Mouse (Mus musculus) midbrain, embryonic 11.5 days (tissue): ENCODE measurements around the gene Sipa1l3. TPM values are rescaled to one million over a fixed set of nuclear protein-coding genes. Genes with fewer than 3 reads are reported as not detected.

ENCODE experiments used
- ATAC-seq: fragments of 200-750 bp; cut with Nextera tagmentation; 2 replicates; pipeline ENCODE4 v1.8.0; 2017; ENCODE audit warnings: moderate TSS enrichment, moderate library complexity; ENCODE audit not compliant: low FRiP score
- DNase-seq: peaks from one replicate; pipeline ENCODE4 v3.0.0; 2015; ENCODE audit warnings: low spot score; ENCODE audit errors: missing footprints
- H3K27ac ChIP-seq: fragments of 300-500 bp; sonication (generic); 2 replicates; pipeline ENCODE4 v1.5.1; 2014; ENCODE audit warnings: low read depth, low read length
- H3K27me3 ChIP-seq: fragments of 300-500 bp; sonication (generic); 2 replicates; pipeline ENCODE4 v1.6.1; 2014; ENCODE audit warnings: mild to moderate bottlenecking, low read length, moderate library complexity, mixed read lengths; ENCODE audit not compliant: control insufficient read depth, insufficient read depth
- H3K36me3 ChIP-seq: fragments of 300-500 bp; sonication (generic); 2 replicates; pipeline ENCODE4 v1.6.1; 2014; ENCODE audit warnings: mild to moderate bottlenecking, low read length, moderate library complexity, mixed read lengths; ENCODE audit not compliant: control insufficient read depth, insufficient read depth
- H3K4me1 ChIP-seq: fragments of 300-500 bp; sonication (generic); 2 replicates; pipeline ENCODE4 v1.6.1; 2014; ENCODE audit warnings: low read length; ENCODE audit not compliant: control insufficient read depth, insufficient read depth
- H3K4me2 ChIP-seq: fragments of 300-500 bp; sonication (generic); 2 replicates; pipeline ENCODE4 v1.6.1; 2014; ENCODE audit warnings: mild to moderate bottlenecking, moderate library complexity
- H3K4me3 ChIP-seq: fragments of 300-500 bp; sonication (generic); 2 replicates; pipeline ENCODE4 v1.5.1; 2014; ENCODE audit warnings: low read depth, low read length
- H3K9ac ChIP-seq: fragments of 300-500 bp; sonication (generic); 2 replicates; pipeline ENCODE4 v1.6.1; 2014; ENCODE audit warnings: low read length
- H3K9me3 ChIP-seq: fragments of 300-500 bp; sonication (generic); 2 replicates; pipeline ENCODE4 v1.6.1; 2016; ENCODE audit warnings: low read length; ENCODE audit not compliant: control insufficient read depth
- WGBS: fragments of 180-500 bp; shearing (Covaris S2); extraction: QIAGEN DNeasy Blood & Tissue Kit; methylation state at CpG from one replicate; pipeline ENCODE4 v1.1.7; 2014; 5-methylcytosine and 5-hydroxymethylcytosine counted together
- polyA plus RNA-seq: library from polyadenylated mRNA; unstranded; fragments of >200 nt; fragmentation: Nextera tagmentation; extraction: Ambion mirVana; gene quantifications from 2 replicates; pipeline ENCODE4 v1.2.1, GENCODE M21; 2014

The Sipa1l3 gene
- polyA plus RNA-seq, 1 experiment from 2014 or later, result 7.8 TPM

DNA sequence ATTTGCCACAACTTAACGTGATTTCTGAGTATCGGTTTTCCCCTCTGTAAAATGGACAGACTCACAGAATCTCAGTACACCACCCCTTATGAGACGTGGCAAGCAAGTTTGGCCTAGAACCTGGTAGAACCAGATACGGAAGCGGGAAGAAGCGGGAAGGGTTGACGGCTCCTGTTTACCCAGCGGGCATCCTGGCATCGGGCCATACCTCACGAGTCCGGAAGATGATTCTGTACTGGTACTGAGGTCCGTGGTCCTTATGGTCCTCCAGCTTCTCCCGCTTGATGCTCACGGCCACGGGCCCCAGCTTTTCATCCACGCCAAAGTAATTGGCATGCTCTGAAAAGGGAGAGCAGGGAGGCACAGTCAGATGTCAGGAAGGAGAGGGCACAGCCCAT lies 121.5 kb downstream of the Sipa1l3 start:
- Histone ChIP-seq H3K4me1 (no peaks in the 10 kb centered on the region), H3K4me3 (no peak overlapping the region), H3K4me2 (no peak overlapping the region), H3K27me3 (no peaks in the 10 kb centered on the region), H3K27ac (no peak overlapping the region), H3K36me3 (peaks cover 5% of the 10 kb centered on the region; the same call in 1 of the 2 replicates), H3K9me3 (no peaks in the 10 kb centered on the region), H3K9ac (no peak overlapping the region)
- DNase-seq (no peak), ATAC-seq (no peak)
- WGBS, result 96% methylated on average over 16 of the region's 16 CpGs

DNA sequence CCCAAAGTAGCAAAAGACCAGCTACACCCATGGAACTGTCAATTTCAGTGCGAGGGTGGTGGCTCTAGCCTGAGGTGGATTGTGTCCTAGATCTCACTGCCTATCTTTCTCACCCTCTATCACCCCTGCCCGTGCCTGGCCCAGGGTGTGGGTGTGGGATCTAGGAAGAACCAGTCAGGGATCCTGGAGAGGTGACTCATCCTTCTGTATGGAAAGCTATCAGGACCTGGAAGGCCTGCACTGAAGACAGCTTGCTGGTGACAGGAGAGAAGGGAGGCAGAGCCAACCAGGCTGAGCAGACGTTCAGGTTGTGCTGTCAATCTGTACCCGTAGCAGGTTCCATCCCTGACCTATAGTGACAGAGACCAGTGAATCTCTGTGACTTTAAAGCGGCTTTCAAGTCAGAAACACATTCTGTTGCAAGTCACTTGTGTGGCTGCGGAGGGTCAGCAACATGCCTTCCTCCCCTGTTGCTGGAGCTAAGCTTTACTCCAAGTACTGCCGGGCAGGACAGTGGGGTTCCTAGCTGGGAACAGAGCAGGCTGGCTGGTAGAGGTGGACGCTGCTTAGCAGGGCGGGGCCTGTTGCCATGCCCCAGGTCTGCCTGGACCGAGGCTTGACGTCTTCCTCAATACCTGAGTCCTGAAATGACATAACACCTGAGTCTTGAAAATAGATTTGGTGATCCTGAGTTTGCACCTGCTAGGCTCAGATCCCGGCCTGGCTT lies 122.1 kb downstream of the Sipa1l3 start:
- Histone ChIP-seq H3K9me3 (no peaks in the 10 kb centered on the region), H3K4me1 (no peaks in the 10 kb centered on the region), H3K4me3 (no peak overlapping the region), H3K27ac (no peak overlapping the region), H3K27me3 (no peaks in the 10 kb centered on the region), H3K9ac (no peak overlapping the region), H3K4me2 (no peak overlapping the region), H3K36me3 (peaks cover 5% of the 10 kb centered on the region; the same call in 1 of the 2 replicates)
- DNase-seq (no peak), ATAC-seq (no peak)
- WGBS, result 93% methylated on average over 12 of the region's 12 CpGs

DNA sequence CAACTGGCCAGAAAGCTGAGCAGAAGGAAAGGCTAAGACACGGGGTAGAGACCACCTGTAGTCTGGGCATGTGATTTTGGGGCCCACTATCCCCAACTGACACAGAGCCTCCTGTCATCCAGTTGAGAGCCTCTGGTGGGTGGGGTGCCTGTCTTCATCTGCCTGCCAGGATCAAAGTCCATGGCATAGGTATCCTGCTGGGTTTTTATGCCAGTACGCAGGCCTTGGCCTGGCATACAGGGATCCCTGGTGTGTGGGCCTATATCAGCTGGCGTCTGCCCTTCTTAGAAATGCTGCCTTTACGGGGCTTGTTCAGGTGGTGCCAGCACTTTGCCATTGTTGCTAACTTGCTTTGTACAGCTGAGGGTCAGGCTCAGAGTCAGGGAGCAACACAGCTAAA lies 123.3 kb downstream of the Sipa1l3 start:
- ATAC-seq, result no peak
- peaks cover 5% of the 10 kb centered on the region; the same call in 1 of the 2 replicates for H3K36me3 ChIP-seq
- WGBS, result 74% methylated on average over 4 of the region's 4 CpGs

DNA sequence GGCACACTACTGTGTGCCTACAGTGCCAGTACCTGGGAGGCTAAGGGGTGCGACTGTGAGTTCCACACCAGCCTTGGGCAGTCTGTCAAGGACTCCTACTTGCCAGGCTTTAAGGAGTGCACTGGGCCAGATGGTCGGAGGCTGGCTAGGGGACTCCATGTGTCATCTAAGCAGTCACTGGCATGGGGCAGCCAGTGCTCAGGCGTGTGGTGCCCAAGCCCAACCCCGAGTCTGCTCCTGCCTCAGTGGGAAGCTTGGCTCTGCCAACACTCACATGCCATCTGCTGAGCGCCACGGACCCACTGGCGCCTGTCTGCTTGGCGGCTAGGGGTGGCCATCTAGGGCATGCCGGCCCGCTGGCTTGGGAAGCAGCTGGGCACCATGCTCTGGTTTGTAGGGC lies 125.1 kb downstream of the Sipa1l3 start:
- ATAC-seq (no peak), DNase-seq (no peak)
- peaks cover 2% of the 10 kb centered on the region; the same call in 1 of the 2 replicates for H3K36me3 ChIP-seq
- no peaks in the 10 kb centered on the region for H3K27me3 ChIP-seq
- no peak overlapping the region for H3K4me2 ChIP-seq
- no peak overlapping the region for H3K4me3 ChIP-seq
- WGBS, result 96% methylated on average over 10 of the region's 10 CpGs
- H3K9me3 ChIP-seq, result no peaks in the 10 kb centered on the region
- no peak overlapping the region for H3K9ac ChIP-seq
- H3K4me1 ChIP-seq, result no peaks in the 10 kb centered on the region
- H3K27ac ChIP-seq, result no peak overlapping the region

More for the DNA sequence above, 123.3 kb downstream of the Sipa1l3 start:
- no peak for DNase-seq
- H3K4me3 ChIP-seq, result no peak overlapping the region
- no peak overlapping the region for H3K4me2 ChIP-seq
- no peaks in the 10 kb centered on the region for H3K4me1 ChIP-seq
- no peak overlapping the region for H3K9ac ChIP-seq
- H3K27me3 ChIP-seq, result no peaks in the 10 kb centered on the region
- H3K9me3 ChIP-seq, result no peaks in the 10 kb centered on the region
- H3K27ac ChIP-seq, result no peak overlapping the region

DNA sequence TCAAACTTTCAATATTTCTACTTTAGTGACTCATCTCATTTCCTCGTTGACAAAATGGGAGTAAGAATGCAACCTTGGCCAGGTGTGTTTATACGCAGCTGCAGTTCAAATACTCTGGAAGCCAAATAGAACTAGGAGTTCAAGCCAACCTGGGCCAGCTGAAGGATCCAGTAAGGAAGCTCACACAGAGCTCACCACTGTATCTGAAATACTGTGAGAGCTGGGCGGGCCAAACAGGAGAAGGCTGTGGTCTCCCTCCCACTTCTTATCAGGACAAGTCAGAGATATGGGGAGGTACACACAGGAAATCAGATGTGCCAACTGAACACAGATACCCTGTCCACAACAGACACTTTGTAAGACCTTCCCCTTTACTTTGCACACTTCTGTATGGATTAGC lies 125.6 kb downstream of the Sipa1l3 start:
- H3K4me2 ChIP-seq, result no peak overlapping the region
- no peak overlapping the region for H3K4me3 ChIP-seq
- no peak overlapping the region for H3K9ac ChIP-seq
- no peaks in the 10 kb centered on the region for H3K4me1 ChIP-seq
- H3K27ac ChIP-seq, result no peak overlapping the region
- no peaks in the 10 kb centered on the region for H3K9me3 ChIP-seq
- H3K27me3 ChIP-seq, result no peaks in the 10 kb centered on the region
- 83% methylated on average over 3 of the region's 3 CpGs for WGBS
- H3K36me3 ChIP-seq, result peaks cover 2% of the 10 kb centered on the region; the same call in 1 of the 2 replicates
- no peak for DNase-seq
- no peak for ATAC-seq

DNA sequence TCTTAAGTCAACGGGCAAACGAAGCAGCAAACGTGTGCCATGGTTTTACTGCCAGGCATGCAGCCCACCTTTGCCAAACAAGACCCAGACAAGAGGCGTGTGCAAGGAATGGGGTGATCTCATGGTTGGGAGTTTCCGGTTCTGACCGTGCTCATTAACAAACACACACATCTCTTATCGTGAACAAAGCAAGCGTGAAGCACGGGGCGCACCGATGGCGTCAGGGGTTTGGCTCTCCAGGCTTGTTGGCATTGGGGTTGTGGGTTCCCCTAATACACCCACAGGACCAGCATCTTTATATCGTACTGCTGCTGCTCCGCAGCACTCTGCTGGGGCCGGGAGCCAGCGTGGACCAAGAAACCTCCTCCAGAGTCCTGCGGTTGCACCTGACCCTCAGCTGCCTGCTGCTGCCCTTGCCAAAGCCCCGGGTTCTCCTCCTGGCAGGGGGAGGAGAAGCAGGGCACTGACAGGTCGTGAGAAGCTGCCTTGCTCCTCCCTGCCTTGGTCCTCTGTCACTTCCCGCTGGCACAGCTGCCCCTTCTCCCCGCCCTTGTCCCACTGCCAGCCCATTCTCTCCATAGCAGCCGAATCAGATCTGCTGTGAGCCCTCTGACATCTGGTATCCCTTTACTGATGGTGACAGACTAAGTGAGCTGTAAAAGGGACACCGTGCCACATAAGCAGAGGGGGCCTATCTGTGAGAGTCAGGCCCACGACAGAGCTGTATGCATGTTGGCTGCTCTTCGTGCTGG lies 126.5 kb downstream of the Sipa1l3 start:
- Histone ChIP-seq H3K36me3 (peaks cover 2% of the 10 kb centered on the region; the same call in 1 of the 2 replicates), H3K9me3 (no peaks in the 10 kb centered on the region), H3K4me2 (no peak overlapping the region), H3K4me1 (no peaks in the 10 kb centered on the region), H3K27me3 (no peaks in the 10 kb centered on the region), H3K4me3 (no peak overlapping the region), H3K9ac (no peak overlapping the region), H3K27ac (no peak overlapping the region)
- DNase-seq (no peak), ATAC-seq (no peak)
- WGBS, result 91% methylated on average over 25 of the region's 25 CpGs

DNA sequence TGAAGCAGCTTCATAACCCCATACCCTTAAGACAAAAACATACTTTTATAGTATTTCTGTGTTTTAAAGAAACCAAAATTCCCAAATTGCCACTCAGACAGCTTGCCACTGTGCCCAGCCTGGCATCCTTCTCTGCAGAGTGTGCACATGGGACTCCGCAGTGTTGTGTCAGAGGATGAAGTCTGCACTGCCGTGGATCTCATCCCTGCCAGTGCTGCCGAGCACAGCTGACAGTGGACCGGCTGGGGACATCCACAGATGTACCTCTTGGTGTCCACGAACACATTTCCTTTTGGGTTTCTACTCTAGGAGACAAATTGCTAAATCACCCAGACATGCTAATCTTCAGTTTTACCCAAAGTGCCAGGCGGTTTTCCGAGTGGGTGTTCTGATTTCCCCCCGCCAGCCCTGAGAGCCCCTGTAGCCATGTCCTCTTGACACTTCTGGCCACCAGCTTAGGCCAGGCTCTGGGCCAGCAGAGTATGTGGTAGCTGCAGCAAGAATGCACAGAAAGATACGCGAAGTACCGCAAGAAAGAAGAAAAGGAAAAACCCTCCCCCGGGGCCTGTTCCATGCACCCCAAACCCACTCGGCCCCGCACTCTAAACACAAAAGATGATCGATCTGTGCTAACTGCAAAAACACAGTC lies 127.2 kb downstream of the Sipa1l3 start:
- peaks cover 2% of the 10 kb centered on the region; the same call in 1 of the 2 replicates for H3K36me3 ChIP-seq
- no peak overlapping the region for H3K9ac ChIP-seq

DNA sequence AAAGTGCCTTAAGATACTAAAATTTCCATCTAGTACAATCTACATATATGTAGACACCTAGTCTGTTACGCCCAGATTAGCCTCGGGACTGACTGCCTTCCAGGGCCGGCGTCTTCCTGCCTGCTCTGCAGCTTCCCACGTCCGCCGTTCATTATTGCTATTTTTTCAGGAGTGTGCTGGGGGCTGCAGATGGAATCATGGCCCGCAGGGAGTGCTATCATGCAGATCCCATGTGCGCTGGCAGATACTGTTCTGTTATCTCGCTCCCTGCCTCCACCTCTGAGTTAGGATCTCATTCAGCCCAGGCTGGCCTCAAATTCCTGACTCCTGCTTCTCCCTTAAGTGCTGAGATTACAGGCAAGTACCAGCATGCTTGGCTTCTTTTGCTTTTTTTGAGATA lies 128.2 kb downstream of the Sipa1l3 start:
- no peaks in the 10 kb centered on the region; the same call in 1 of the 2 replicates for H3K36me3 ChIP-seq
- no peaks in the 10 kb centered on the region for H3K4me1 ChIP-seq
- no peak overlapping the region for H3K9ac ChIP-seq
- H3K4me2 ChIP-seq, result no peak overlapping the region
- no peak overlapping the region for H3K4me3 ChIP-seq
- H3K27me3 ChIP-seq, result no peaks in the 10 kb centered on the region
- no peaks in the 10 kb centered on the region for H3K9me3 ChIP-seq
- WGBS, result 88% methylated on average over 10 of the region's 10 CpGs
- no peak overlapping the region for H3K27ac ChIP-seq
- no peak for DNase-seq
- no peak for ATAC-seq

More for the DNA sequence above, 127.2 kb downstream of the Sipa1l3 start:
- Histone ChIP-seq H3K9me3 (no peaks in the 10 kb centered on the region), H3K27ac (no peak overlapping the region), H3K4me1 (no peaks in the 10 kb centered on the region), H3K4me2 (no peak overlapping the region), H3K4me3 (no peak overlapping the region), H3K27me3 (no peaks in the 10 kb centered on the region)
- ATAC-seq, result no peak
- DNase-seq, result no peak
- 89% methylated on average over 15 of the region's 15 CpGs for WGBS
